Mouse (Mus musculus): ENCODE data around the gene Fga. TPM values are rescaled to one million over a fixed set of nuclear protein-coding genes. Genes with fewer than 3 reads are reported as not detected.

The Fga gene
- polyA plus RNA-seq, 1 experiment from 2014 or later, result 8.1 TPM

DNA sequence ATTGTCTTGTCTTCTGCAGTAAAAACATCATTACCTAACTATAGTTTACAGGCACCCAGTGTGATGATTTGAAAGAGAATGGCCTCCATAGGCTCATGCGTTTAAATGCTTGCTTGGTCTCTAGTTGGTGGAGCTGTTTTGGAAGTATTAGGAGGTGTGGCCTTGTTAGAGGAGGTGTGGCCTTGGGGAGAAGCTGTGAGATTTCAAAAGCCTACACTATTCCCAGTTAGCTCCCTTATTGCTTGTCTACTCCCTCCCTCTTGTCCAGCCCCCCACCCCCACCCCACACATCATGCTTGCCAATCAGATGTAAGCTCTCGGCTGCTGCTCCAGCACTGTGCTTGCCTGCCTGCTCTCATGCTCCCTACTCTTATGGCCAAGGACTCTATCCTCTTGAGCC lies 31.2 kb downstream of the Fga start:
- H3K36me3 ChIP-seq, result peaks cover 12% of the 10 kb centered on the region; the same call in 1 of the 2 replicates
- no peak for ATAC-seq
- H3K27ac ChIP-seq, result no peak overlapping the region
- H3K4me2 ChIP-seq (replicated peaks), result no peak overlapping the region
- H3K4me1 ChIP-seq (replicated peaks), result peaks cover 5% of the 10 kb centered on the region
- no peak overlapping the region for H3K4me3 ChIP-seq (replicated peaks)
- WGBS, result 88% methylated on average over 2 of the region's 2 CpGs
- no peaks in the 10 kb centered on the region for H3K27me3 ChIP-seq (replicated peaks)
- H3K9ac ChIP-seq, result no peak overlapping the region
- no peaks in the 10 kb centered on the region for H3K9me3 ChIP-seq

DNA sequence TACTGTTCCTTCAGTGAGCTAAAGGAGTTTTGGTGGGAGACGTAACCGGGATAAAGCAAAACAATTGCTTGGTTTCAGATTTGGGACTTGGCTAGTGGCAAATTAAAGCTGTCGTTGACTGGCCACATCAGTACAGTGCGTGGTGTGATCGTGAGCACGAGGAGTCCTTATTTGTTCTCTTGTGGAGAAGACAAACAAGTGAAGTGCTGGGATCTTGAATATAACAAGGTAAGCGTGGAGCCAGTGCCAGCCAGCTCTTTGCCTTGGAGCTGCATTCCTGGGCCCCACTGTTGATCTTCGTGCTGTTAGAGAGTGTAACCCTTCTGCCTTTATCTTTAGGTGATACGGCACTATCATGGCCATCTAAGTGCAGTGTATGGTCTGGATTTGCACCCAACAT lies 42.0 kb downstream of the Fga start:
- no peak overlapping the region for H3K4me2 ChIP-seq (replicated peaks)
- no peak overlapping the region for H3K9ac ChIP-seq
- no peaks in the 10 kb centered on the region for H3K27me3 ChIP-seq (replicated peaks)
- ATAC-seq, result no peak
- peaks cover 35% of the 10 kb centered on the region for H3K36me3 ChIP-seq
- no peaks in the 10 kb centered on the region for H3K4me1 ChIP-seq (replicated peaks)
- H3K4me3 ChIP-seq (replicated peaks), result no peak overlapping the region
- 77% methylated on average over 9 of the region's 9 CpGs for WGBS
- no peaks in the 10 kb centered on the region for H3K9me3 ChIP-seq
- no peak overlapping the region for H3K27ac ChIP-seq

DNA sequence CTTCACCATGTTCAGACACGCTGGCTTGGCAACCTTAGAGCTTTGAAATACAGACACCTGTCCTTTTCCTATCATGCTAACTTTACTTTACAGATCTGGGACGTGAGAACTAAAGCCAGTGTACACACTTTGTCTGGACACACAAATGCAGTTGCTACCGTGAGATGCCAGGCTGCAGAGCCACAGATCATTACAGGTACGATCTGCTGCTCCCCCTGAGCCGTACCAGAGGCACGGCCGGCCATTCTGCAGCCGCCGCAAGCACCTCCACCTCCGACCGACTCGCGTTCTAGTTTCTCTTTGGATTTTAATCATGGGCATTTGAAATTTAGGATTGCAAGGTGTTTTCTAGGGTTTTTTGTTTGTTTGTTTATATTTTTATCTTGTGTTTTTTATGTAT lies 43.0 kb downstream of the Fga start:
- Histone ChIP-seq H3K9ac (no peak overlapping the region), H3K36me3 (peaks cover 33% of the 10 kb centered on the region), H3K4me1 (replicated peaks) (no peaks in the 10 kb centered on the region), H3K9me3 (no peaks in the 10 kb centered on the region), H3K4me3 (replicated peaks) (no peak overlapping the region), H3K4me2 (replicated peaks) (no peak overlapping the region), H3K27me3 (replicated peaks) (no peaks in the 10 kb centered on the region), H3K27ac (no peak overlapping the region)
- no peak for ATAC-seq
- 93% methylated on average over 13 of the region's 13 CpGs for WGBS

DNA sequence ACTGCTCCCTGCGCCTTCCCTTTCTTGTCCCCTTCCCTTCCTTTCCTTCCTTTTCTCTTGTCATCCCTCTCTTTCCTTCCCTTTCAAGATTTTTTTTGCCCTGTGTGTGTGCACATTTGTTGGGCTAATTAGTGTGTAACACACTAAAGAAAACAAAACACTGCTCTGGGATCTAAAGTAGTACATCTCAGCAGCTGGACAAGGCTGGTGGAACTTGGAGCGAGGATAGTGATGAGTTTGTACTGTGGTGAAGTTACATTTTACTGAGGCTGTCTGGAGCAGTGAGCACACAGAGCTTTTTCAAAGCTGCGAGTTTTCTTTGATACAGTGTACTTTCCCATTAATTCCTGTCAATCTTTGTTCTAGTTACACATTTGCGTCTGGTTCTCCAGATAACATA lies 44.4 kb downstream of the Fga start:
- Histone ChIP-seq H3K27ac (no peak overlapping the region), H3K9me3 (no peaks in the 10 kb centered on the region), H3K4me2 (replicated peaks) (no peak overlapping the region), H3K4me3 (replicated peaks) (no peak overlapping the region), H3K27me3 (replicated peaks) (no peaks in the 10 kb centered on the region), H3K4me1 (replicated peaks) (no peaks in the 10 kb centered on the region), H3K36me3 (peaks cover 33% of the 10 kb centered on the region), H3K9ac (no peak overlapping the region)
- no peak for ATAC-seq
- WGBS, result 82% methylated on average over 4 of the region's 4 CpGs

DNA sequence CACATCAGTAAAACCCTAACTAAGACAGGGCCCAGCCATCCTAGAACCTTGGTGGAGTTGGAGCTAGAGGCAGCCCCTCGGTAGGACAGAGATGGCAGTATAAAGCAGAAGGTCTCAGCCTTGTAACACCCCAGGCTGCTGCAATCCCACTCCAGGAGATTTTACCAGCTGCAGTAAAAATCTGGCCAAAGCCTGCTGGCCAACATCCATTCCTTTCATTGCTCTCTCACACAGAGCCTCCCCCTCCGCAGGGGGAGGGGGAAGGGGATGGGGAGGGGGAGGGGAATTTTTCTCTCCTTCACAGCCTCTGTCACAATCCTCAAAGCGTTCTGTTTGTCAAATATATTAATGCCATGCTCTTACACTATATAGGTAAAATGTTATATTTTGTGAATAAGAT lies 50.7 kb downstream of the Fga start:
- Histone ChIP-seq H3K27ac (no peak overlapping the region), H3K9me3 (no peaks in the 10 kb centered on the region), H3K4me1 (replicated peaks) (no peaks in the 10 kb centered on the region), H3K4me3 (replicated peaks) (no peak overlapping the region), H3K27me3 (replicated peaks) (no peaks in the 10 kb centered on the region), H3K9ac (no peak overlapping the region), H3K4me2 (replicated peaks) (no peak overlapping the region), H3K36me3 (peaks cover 4% of the 10 kb centered on the region; the same call in 1 of the 2 replicates)
- 34% methylated on average over 3 of the region's 3 CpGs for WGBS
- ATAC-seq, result no peak

DNA sequence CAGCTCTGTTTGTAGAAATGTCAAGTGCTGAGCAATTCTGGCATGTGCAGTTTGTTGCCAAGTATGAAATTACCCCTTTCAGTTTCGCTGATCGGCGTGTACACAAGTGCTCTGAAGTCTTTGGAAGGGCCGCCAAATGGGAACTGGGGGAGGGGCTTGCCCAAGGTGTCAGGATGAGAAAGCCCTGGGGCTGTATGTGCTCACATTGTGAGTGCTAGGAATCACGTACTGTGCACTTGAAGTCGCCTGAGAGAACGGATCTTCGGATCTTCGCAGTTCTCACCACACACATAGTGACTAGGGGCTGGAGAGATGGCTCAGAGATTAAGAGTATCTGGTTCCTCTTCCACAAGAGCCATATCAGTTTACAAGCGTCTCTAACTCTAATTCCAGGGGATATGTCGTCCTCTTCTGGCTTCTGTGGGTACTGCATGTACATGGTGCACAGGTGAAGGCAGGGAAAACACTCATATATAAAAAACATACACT lies 54.7 kb downstream of the Fga start:
- no peaks in the 10 kb centered on the region for H3K36me3 ChIP-seq
- H3K9me3 ChIP-seq, result no peaks in the 10 kb centered on the region
- H3K9ac ChIP-seq, result no peak overlapping the region; the same call in 1 of the 2 replicates
- peak overlapping the region; percentile 67 for H3K4me2 ChIP-seq (replicated peaks)
- H3K4me1 ChIP-seq (replicated peaks), result no peaks in the 10 kb centered on the region
- H3K27ac ChIP-seq, result no peak overlapping the region
- H3K4me3 ChIP-seq (replicated peaks), result peak overlapping the region; percentile 26
- no peaks in the 10 kb centered on the region for H3K27me3 ChIP-seq (replicated peaks)
- 3% methylated on average over 11 of the region's 11 CpGs for WGBS
- peak; percentile 87 for ATAC-seq

Other genes starting within 250 kb of the Fga start
- gene Rbm46, start 149.6 kb upstream of the Fga start, polyA plus RNA-seq (2015; fragmentation: Nextera tagmentation; extraction: Ambion mirVana), result 5.2 and 5.9 TPM in 2 replicates
- 8.6 and 8.8 TPM in 2 replicates for gene Lrat, start 122.1 kb upstream of the Fga start, polyA plus RNA-seq (2015; fragmentation: Nextera tagmentation; extraction: Ambion mirVana)
- 6.4 and 10.7 TPM in 2 replicates for gene Fgg, start 18.4 kb upstream of the Fga start, polyA plus RNA-seq (2015; fragmentation: Nextera tagmentation; extraction: Ambion mirVana)
- gene Fgb, start 23.8 kb downstream of the Fga start, polyA plus RNA-seq (2015; fragmentation: Nextera tagmentation; extraction: Ambion mirVana), result 7.0 and 9.4 TPM in 2 replicates
- 87.4 and 88.3 TPM in 2 replicates for gene Plrg1, start 29.4 kb downstream of the Fga start, polyA plus RNA-seq (2015; fragmentation: Nextera tagmentation; extraction: Ambion mirVana)
- 0.10 and 0.16 TPM in 2 replicates for gene Dchs2, start 101.9 kb downstream of the Fga start, polyA plus RNA-seq (2015; fragmentation: Nextera tagmentation; extraction: Ambion mirVana)

Measured in intestine, embryonic 15.5 days (tissue).